Mouse (Mus musculus) spleen, postnatal 36 days (tissue): ENCODE results near the gene Rasgef1b.

Experiments used
- DNase-seq, 2 experiments: peaks; one replicate each; pipeline ENCODE4 v3.0.0; 2022; ENCODE audit warnings: low spot score in 2 of 2, mixed read lengths in 1 of 2

Rasgef1b gene

DNA sequence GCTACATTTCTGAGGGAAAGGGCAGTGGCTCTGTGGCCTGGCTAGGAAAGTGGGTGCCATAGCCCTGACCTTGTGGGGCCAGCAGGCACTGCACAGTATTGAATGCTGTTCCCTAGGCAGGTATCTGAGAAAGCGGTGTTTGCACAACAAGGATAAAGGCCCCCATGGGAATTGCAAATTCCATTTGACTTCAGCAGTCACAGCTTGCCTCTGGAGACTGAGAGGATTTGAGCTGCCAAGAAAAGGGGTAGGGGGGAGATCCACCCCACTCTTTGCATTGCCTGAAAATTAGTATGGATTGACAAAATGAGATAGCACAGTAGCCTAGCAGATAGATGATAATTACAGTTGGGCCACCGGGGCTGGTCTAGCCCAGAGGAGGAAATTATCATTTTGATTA is 326.1 kb downstream of the Rasgef1b start:
- DNase-seq: no peak

DNA sequence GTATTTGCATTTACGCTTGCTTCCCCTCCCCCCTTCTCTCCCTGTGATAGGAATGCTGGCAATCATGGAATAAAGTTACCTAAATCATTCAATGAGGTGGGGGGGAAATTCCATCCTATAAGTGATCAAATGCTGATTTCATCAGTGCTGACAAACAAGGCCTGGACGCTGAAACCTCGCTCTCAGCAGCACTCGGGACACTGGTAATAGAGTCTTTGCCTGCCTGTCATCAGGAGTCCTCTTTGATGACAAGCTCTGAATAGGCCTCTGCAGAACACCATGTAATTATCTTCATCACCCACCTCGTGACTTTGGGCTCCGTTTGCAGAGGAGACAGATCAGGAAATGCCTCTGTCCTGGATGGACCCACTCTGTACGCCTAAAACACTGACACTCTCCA is 326.6 kb downstream of the Rasgef1b start:
- DNase-seq: no peak

DNA sequence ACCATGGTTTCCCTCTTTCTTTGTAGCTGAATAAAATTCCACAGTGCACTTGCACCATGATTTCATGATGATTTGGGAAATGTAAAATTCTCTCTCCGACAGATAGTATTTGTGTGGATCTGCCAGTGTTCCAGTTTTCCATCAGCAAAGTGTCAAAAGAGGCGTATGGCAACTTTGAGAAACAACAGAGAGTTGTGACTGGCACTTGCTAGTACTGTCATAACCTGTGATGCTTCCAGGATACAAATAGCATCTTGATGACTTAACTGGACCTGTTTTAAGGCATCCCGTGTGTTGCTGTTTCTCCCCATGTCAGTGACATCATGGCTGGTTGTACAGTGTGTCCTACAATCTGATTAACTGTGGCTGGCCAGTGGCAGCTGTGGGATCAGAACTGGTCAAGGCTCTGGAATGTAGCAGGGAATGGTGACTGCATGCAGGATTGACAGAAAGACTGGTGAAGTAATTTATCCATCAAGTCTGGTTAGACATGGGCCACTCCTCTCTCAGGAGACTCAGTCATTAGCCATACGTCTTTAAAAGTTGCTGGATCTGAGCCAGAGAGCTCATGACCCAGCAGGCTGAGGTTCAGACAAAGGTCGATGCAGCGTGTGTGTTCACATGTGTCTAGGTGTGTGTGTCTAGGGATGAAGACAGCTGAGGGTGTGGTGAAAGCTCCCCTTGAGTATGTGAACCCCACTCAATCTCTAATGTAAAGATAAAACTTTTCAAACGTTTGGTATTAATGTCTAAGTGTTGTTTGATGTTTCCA is 328.8 kb downstream of the Rasgef1b start:
- no peak for DNase-seq

- no peak for DNase-seq
Measured at GRCm38 (mm10) chr5:99398472-99399070, 330.3 kb downstream of the Rasgef1b start.

- DNase-seq: no peak
Measured at GRCm38 (mm10) chr5:99394578-99394977, 334.3 kb downstream of the Rasgef1b start.

DNA sequence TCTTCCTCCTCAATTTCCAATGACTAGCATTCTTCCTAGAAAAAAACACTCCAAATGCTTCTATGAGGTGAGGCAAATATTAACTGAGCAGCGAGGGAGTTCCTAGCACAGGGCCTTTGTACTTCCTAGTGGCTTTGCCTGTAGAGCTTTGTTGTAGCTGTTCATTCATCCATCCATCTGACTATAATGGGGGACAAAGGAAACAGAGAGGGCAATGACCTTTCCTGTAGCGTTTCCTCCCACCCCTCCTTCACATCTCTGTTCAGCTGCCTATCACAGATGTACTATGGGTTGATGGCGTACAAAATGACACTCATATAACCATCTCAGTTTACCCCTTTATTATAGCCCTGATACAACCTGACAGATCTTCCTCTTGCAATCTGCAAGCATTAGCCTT is 337.3 kb downstream of the Rasgef1b start:
- DNase-seq: no peak

DNA sequence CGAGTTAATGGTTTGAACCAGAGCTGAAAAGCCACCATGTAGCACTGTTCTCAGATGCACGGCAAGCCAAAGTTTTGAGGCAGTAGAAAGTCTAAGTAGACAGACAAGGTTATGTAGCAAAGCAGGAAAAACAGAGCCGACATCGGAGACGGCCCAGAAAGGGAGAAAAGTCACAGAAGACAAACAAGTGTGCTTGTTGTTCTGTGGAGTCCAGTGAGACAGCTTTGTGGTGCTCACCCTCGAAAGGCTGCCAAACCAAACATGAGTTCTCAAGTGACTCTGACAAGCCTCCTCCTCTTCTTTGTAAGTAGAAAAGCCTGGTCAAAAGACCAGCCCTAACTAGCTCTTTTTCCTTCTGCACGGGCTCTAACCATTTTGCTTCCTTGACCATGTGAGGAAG is 338.1 kb downstream of the Rasgef1b start:
- DNase-seq: no peak

- no peak for DNase-seq
Measured at GRCm38 (mm10) chr5:99390314-99390713, 338.6 kb downstream of the Rasgef1b start.

- no peak for DNase-seq
Measured at GRCm38 (mm10) chr5:99388585-99389250, 340.1 kb downstream of the Rasgef1b start.

- DNase-seq: no peak
Measured at GRCm38 (mm10) chr5:99388131-99388530, 340.7 kb downstream of the Rasgef1b start.

DNA sequence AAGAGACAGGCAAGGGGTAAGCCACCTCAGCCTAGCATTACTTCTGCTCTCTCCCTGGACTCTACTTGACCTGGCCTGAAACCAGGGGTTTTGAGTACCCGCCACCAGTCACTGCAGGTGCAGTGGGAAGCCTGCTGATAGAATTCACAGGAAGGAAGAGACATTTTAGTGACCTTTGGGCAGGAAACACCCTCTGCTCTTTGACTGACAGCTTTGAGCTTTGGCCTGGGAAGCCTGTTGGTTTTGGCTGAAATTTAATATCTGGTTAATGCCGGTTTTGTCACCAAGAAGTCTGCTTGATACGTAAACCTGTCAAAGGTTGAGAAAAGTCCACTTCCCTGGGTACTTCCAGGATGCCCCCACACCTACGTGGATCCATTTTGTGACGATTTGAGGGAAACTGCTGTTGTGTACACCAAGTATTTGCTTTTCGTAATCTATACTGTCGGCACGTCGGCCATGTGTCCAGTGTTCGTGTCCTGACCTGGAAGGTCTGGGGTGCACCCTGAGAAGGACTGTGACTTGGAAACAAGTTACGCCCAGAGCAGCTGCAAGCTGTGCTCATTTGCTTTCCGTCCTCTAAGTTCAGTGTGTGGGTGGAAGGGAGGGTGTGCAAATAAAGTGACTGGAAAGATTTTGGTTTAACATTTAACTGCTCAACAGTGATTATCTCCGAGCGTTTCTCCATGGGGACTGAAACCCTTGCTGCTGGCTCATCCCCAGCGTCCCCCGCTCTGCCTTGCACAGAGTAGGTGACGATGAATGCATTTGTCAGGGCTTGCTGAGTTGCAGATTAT is 341.5 kb downstream of the Rasgef1b start:
- peak; percentile 32 to 48 for DNase-seq

- DNase-seq: no peak
Measured at GRCm38 (mm10) chr5:99386246-99386845, 342.5 kb downstream of the Rasgef1b start.

GRCm38 (mm10) chr5:99385737-99386136 is 343.1 kb downstream of the Rasgef1b start:
- DNase-seq: no peak

DNA sequence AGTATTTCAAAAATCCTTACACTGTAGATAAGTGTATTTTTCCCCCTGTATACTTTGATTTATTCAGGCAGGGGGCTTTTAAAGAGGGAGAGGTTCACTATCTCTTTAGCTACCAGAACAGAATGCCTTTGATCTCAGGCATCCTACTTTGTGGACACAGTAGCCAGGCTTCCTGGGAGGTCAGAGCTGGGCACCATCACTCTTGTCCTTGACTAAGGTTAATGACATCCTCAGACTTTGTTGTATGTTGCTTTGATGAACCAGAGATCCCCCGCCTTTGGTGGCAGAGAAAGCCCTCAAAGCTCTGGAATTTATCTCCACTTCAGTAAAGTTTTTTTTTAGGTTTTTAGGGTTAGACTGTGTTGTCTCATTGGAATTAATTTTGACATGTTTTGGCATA is 343.8 kb downstream of the Rasgef1b start:
- DNase-seq: no peak

- no peak for DNase-seq
Measured at GRCm38 (mm10) chr5:99383783-99384281, 345.0 kb downstream of the Rasgef1b start.

DNA sequence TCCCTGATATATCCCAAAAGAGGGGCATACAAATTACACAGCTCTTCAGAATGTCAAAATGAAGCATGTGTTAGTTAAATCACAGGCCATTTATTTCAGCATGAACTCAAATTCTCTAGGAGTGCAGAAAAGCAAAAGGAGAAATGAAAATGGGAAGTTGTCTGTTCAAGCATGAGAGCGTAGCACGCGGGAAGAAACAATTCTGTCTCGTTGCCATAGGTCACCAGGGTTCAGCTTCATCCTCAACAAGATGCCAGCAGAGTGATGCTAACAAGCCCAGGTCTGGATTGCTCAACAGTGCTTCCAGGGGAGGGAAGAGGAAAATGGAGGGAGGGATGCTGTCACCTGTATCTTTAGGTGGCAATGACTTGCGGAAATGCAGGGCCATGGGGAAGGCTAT is 346.1 kb downstream of the Rasgef1b start:
- peak; percentile 72 to 73 for DNase-seq

- no peak for DNase-seq
Measured at GRCm38 (mm10) chr5:99381639-99382038, 347.2 kb downstream of the Rasgef1b start.

- DNase-seq: no peak
Measured at GRCm38 (mm10) chr5:99380882-99381281, 348.0 kb downstream of the Rasgef1b start.

- peak in 1 of 2 experiments; percentile 41 for DNase-seq
Measured at GRCm38 (mm10) chr5:99380166-99380565, 348.7 kb downstream of the Rasgef1b start.

- no peak for DNase-seq
Measured at GRCm38 (mm10) chr5:99378437-99379226, 350.2 kb downstream of the Rasgef1b start.

- DNase-seq: peak; percentile 28 to 34
Measured at GRCm38 (mm10) chr5:99375725-99376124, 353.1 kb downstream of the Rasgef1b start.
